Mouse (Mus musculus): ENCODE measurements around the gene Bex2.
A peak's percentile ranks its signal among the peaks of the same experiment; 100 is the strongest.

Bex2 gene

GRCm38 (mm10) chrX:136068020-136068419, at the start of gene Bex2:
Bex2 (minus strand) TSS chrX:136068236.
- peak; percentile 99 for ATAC-seq (ENCODE audit: low TSS enrichment)

DNA sequence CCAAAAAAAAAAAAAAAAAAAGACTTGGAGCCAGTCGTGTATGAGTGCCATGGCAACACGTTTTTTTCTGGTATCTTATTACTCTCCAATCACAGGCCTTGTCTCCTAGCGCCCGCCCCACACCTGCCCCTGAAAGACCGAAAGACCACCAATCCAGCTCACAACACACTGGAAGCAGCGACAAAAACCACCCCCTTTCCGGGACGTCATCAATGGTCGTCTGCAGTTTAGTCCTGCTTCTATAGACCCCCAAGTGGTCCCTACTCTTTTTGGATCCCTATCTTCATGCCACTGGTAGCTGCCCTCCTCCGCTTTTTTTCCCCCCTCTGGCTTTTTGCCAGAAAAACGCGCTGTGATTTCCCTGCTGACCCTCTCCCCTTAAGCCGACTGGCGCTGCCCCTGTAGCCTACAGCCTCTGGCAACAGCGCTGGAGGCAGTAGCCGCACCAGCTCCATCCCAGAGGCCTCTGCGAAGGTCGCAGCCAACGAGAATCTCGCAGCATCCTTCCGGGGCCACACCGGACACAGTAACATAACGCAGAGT, 47.5 kb upstream of the Bex2 start:
- peak; percentile 100 for ATAC-seq (ENCODE audit: low TSS enrichment)

GRCm38 (mm10) chrX:136115015-136115414, 47.0 kb upstream of the Bex2 start:
- ATAC-seq (ENCODE audit: low TSS enrichment) = peak; percentile 18; the same call in 1 of the 2 replicates

GRCm38 (mm10) chrX:136107942-136108341, 39.9 kb upstream of the Bex2 start:
- peak; percentile 72 for ATAC-seq (ENCODE audit: low TSS enrichment)

- 0 out of 2 replicates have a peak, but pooled peaks have one; percentile 16 for ATAC-seq (ENCODE audit: low TSS enrichment)
These were observed 36.7 kb upstream of the Bex2 start for GRCm38 (mm10) chrX:136104724-136105088.

DNA sequence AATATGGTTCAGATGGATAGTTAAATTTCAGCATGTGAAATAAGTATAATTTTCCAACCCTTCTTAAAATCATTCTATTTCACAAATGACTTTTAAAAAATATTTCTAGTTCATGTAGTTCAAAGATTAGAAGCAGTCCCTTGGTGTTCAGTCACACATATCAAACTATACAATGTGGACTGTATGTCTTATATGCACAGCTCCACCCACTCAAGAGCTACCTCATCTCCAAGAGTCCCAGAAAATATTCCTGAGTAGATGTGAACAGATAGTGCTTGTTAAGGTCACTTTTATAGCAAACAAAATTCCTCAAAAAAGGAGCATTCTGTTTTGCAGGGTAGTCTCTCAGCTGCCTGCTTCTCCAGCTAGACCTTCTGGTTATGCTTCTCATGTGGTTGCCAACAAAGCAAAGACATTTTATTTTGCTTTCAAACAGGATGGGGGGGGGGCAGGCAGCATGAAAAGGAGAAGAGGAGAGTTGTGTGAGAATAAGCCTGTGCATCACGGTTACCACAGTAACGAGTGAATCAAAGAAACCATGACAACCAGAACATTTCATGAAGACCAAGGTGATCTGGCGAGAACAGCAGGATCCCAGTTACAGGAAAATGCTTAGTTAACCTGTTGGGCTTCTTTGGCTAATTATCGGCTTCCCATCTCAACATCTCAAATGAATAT, 36.1 kb upstream of the Bex2 start:
- ATAC-seq (ENCODE audit: low TSS enrichment) = peak; percentile 84

GRCm38 (mm10) chrX:136094421-136094820, 26.4 kb upstream of the Bex2 start:
- peak; percentile 70; the same call in 1 of the 2 replicates for ATAC-seq (ENCODE audit: low TSS enrichment)

DNA sequence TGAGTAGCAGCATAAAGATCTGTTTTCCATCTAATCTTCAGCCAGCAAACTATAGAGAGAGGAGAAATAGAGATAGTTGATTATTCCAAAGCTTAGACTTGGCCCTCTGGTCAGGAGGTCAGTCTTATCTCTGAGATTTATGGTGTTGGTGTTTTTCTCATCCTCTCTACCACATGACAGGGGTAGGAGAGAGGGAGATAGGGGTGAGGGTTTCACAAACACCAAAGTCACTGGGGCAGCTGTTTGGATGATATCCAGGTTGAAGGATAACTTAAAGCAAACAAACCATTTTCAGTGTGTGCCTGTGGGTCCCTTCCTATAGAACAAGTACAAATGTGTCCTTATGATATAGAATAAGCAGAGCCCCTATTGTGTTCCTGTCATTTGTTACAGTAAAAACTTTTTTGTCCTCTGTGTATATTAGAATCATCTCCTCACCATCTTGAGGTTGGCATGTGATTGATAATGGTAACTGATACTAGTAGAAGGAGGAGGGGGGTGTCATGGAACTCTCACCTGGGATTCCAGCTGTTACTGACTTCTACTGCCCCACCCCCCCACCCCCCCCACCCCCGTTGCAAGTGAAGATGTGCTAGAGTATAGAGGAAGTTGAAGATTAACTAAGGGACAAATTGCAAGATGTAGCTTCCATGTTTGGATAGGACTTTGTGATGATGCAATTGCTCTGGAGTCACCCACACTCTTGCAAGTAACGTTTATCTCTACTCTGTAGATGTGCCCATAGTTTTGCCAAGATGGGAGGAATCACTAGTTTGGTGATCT, 24.7 kb upstream of the Bex2 start:
- no peak for ATAC-seq (ENCODE audit: low TSS enrichment)

GRCm38 (mm10) chrX:136085155-136085554, 17.1 kb upstream of the Bex2 start, which contains the start of gene Nxf3:
Nxf3 (minus strand) TSS chrX:136085255.
- ATAC-seq (ENCODE audit: low TSS enrichment) = no peak

GRCm38 (mm10) chrX:136067201-136067991, 640 bp downstream of the Bex2 start:
- peak; percentile 61 for ATAC-seq (ENCODE audit: low TSS enrichment)

DNA sequence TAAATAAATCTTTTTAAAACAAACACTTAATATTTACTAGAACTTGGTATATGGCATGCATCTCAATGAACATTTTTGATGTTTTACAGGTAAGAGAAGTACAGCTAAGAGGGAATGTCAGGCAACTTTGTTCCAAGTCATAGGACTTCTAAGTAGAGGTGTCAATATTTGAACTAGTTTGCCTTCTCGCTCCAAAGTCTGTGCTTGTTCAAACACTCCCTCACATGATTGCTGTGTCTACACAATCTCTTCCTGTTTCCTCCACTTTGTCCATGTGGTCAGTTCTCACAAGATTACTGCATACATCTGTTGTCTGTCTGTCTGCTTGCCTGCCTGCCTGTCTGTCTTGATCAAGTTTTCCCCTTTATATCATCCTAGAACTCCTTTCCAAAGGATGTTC, 7.3 kb downstream of the Bex2 start:
- ATAC-seq (ENCODE audit: low TSS enrichment) = no peak

DNA sequence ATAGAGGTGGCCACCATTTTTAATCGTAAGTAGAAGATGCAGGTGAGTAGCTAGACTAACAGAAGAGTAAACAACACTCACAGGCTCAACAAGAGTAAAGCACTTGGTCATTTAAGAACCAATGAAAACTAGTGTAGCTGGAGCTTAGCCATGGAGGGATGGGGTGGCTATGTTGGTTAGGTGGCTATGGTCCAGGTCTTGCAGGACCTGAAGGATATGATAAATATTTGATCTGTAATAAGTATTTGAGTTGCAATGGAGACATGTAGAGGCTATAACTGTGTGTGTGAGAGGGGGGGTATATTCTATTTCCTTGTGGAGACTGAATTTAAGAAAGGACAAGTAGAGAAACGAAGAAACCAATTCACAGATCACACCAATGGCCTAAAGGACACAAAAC, 16.8 kb downstream of the Bex2 start:
- ATAC-seq (ENCODE audit: low TSS enrichment) = no peak

DNA sequence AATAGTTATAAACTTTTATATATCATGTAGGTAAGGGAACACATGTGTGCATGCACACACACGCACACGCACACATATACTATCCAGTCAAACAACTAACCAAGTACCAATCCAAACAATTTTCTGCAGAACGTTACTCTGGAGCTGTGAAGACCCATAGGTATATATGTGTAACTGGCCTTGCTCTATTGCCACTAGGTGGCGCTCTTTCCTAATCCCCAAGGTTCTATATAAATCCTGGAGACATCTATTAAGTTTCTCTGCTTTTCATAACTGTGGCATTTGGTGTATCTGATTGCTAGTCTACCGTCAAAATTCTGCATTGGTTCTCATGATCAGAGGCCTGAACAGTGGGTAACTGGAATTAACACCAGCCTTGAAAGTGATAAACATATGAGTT, 20.5 kb downstream of the Bex2 start:
- ATAC-seq (ENCODE audit: low TSS enrichment) = peak; percentile 84

- ATAC-seq (ENCODE audit: low TSS enrichment) = no peak
These were observed 24.3 kb downstream of the Bex2 start for GRCm38 (mm10) chrX:136043726-136044125.

DNA sequence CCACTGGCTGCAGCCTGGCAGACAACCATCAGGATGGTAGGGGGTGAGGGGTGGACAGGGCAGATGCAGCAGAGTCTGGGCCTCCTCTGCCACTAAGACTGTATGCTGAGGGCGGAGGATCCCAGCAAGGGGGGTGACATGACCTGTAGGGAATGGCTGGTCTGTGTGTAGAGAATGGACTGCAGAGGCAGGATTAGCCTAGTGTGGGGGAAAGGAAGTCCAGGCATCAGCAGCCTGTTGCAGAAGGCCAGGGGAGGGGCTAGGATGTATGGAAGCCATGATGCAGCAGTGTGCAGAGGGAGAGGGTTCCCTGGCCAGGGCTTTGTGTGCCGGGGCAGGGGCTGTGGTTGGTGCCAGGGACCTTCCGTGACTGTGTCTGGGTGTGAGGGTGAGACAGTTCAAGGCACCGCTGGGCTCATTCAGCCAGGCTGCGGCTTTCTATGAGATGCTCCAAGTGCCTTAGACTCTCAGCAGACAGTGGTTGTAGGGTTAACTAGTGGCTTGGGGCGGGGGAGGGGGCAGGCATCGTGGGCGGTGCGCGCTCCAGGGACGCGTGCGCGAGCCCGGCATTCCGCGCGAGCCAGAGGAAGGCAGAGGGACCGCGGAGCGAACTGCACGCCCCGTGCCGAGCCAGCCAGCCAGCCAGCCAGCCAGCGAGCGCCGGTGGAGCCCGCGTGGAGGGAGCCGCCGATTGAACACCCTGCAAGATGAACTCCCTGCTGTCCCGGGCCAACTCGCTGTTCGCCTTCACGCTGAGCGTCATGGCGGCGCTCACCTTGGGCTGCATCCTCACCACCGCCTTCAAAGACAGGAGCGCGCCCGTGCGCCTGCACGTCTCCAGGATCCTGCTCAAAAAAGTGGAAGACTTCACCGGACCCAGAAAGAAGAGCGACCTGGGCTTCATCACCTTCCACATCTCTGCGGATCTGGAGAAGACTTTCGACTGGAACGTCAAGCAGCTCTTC, 35.0 kb downstream of the Bex2 start, which contains the start of gene Arxes1:
Gene Arxes1 (plus strand): TSS at position 569 of the 965 bp plus-strand sequence.
- ATAC-seq (ENCODE audit: low TSS enrichment) = peak; percentile 84

GRCm38 (mm10) chrX:136030331-136030730, 37.7 kb downstream of the Bex2 start:
- no peak for ATAC-seq (ENCODE audit: low TSS enrichment)

Data from frontal cortex, adult (tissue).